Mouse (Mus musculus) kidney, embryonic 15.5 days (tissue): ENCODE measurements around the gene H2-Aa. TPM values are rescaled to one million over a fixed set of nuclear protein-coding genes. Genes with fewer than 3 reads are reported as not detected.
A peak's percentile ranks its signal among the peaks of the same experiment; 100 is the strongest.

Experiments
- ATAC-seq: fragments of 200-750 bp; cut with Nextera tagmentation; replicated peaks from 2 replicates; pipeline ENCODE4 v1.8.0; 2017; ENCODE audit warnings: moderate TSS enrichment; ENCODE audit not compliant: low FRiP score
- H3K27ac ChIP-seq: fragments of 300-500 bp; sonication (generic); 2 replicates; pipeline ENCODE4 v1.5.1; 2015; ENCODE audit warnings: mild to moderate bottlenecking, inconsistent platforms
- H3K27me3 ChIP-seq: fragments of 300-500 bp; sonication (generic); 2 replicates; pipeline ENCODE4 v1.6.1; 2015; ENCODE audit warnings: inconsistent platforms
- H3K36me3 ChIP-seq: fragments of 300-500 bp; sonication (generic); 2 replicates; pipeline ENCODE4 v1.6.1; 2015; ENCODE audit warnings: inconsistent platforms
- H3K4me1 ChIP-seq: fragments of 300-500 bp; sonication (generic); 2 replicates; pipeline ENCODE4 v1.6.1; 2015; ENCODE audit warnings: inconsistent platforms
- H3K4me2 ChIP-seq: fragments of 300-500 bp; sonication (generic); 2 replicates; pipeline ENCODE4 v1.6.1; 2015; ENCODE audit warnings: moderate library complexity, mild to moderate bottlenecking, inconsistent platforms
- H3K4me3 ChIP-seq: fragments of 300-500 bp; sonication (generic); replicated peaks from 2 replicates; pipeline ENCODE4 v1.5.1; 2015; ENCODE audit warnings: mild to moderate bottlenecking, inconsistent platforms
- H3K9ac ChIP-seq: fragments of 300-500 bp; sonication (generic); 2 replicates; pipeline ENCODE4 v1.6.1; 2015; ENCODE audit warnings: mild to moderate bottlenecking, inconsistent platforms
- H3K9me3 ChIP-seq: fragments of 300-500 bp; sonication (generic); replicated peaks from 2 replicates; pipeline ENCODE4 v1.6.1; 2016; ENCODE audit warnings: inconsistent platforms
- WGBS: fragments of 180-500 bp; shearing (Covaris S2); methylation state at CpG from one replicate; pipeline ENCODE4 v1.1.7; 2015; ENCODE audit warnings: mixed read lengths; 5-methylcytosine and 5-hydroxymethylcytosine counted together
- polyA plus RNA-seq: library from polyadenylated mRNA; unstranded; fragments of >200 nt; fragmentation: Nextera tagmentation; extraction: Ambion mirVana; gene quantifications from 2 replicates; pipeline ENCODE4 v1.2.1, GENCODE M21; 2015

Gene H2-Aa
- polyA plus RNA-seq, 1 experiment from 2014 or later, result 2.3 TPM

GRCm38 (mm10) chr17:34281836-34282235 is 5.8 kb downstream of the H2-Aa start:
- no peaks in the 10 kb centered on the region for H3K4me1 ChIP-seq
- 62% methylated on average over 1 of the region's 1 CpGs for WGBS
- no peaks in the 10 kb centered on the region for H3K36me3 ChIP-seq
- ATAC-seq, result no peak
- no peak overlapping the region for H3K9ac ChIP-seq
- no peak overlapping the region for H3K4me2 ChIP-seq
- 0 out of 2 replicates have a peak, but pooled peaks cover 3% of the 10 kb centered on the region for H3K27me3 ChIP-seq
- no peak overlapping the region for H3K4me3 ChIP-seq
- no peaks in the 10 kb centered on the region; the same call in 1 of the 2 replicates for H3K9me3 ChIP-seq
- no peak overlapping the region for H3K27ac ChIP-seq

GRCm38 (mm10) chr17:34280499-34281038 is 7.1 kb downstream of the H2-Aa start:
- H3K9me3 ChIP-seq, result no peaks in the 10 kb centered on the region; the same call in 1 of the 2 replicates
- no peak for ATAC-seq
- WGBS, result 71% methylated on average over 1 of the region's 1 CpGs
- no peak overlapping the region for H3K27ac ChIP-seq
- H3K9ac ChIP-seq, result no peak overlapping the region
- 0 out of 2 replicates have a peak, but pooled peaks cover 3% of the 10 kb centered on the region for H3K27me3 ChIP-seq
- no peak overlapping the region for H3K4me3 ChIP-seq
- no peaks in the 10 kb centered on the region for H3K4me1 ChIP-seq
- no peaks in the 10 kb centered on the region for H3K36me3 ChIP-seq
- H3K4me2 ChIP-seq, result no peak overlapping the region

GRCm38 (mm10) chr17:34272102-34272501 is 15.5 kb downstream of the H2-Aa start:
- Histone ChIP-seq H3K36me3 (no peaks in the 10 kb centered on the region), H3K27me3 (peaks cover 7% of the 10 kb centered on the region; the same call in 1 of the 2 replicates), H3K9ac (no peak overlapping the region), H3K4me2 (no peak overlapping the region), H3K27ac (no peak overlapping the region), H3K4me1 (no peaks in the 10 kb centered on the region), H3K9me3 (no peaks in the 10 kb centered on the region; the same call in 1 of the 2 replicates), H3K4me3 (no peak overlapping the region)
- 96% methylated on average over 1 of the region's 1 CpGs for WGBS
- no peak for ATAC-seq

GRCm38 (mm10) chr17:34270940-34271339 is 16.7 kb downstream of the H2-Aa start:
- Histone ChIP-seq H3K9ac (no peak overlapping the region), H3K4me3 (no peak overlapping the region), H3K27ac (no peak overlapping the region), H3K36me3 (no peaks in the 10 kb centered on the region), H3K27me3 (peaks cover 9% of the 10 kb centered on the region; the same call in 1 of the 2 replicates), H3K9me3 (no peaks in the 10 kb centered on the region), H3K4me1 (no peaks in the 10 kb centered on the region), H3K4me2 (no peak overlapping the region)
- WGBS, result 82% methylated on average over 2 of the region's 2 CpGs
- ATAC-seq, result no peak

- Histone ChIP-seq H3K9me3 (no peaks in the 10 kb centered on the region), H3K4me1 (peaks cover 3% of the 10 kb centered on the region), H3K4me3 (no peak overlapping the region), H3K27ac (no peak overlapping the region), H3K9ac (no peak overlapping the region), H3K27me3 (peaks cover 13% of the 10 kb centered on the region; the same call in 1 of the 2 replicates), H3K36me3 (no peaks in the 10 kb centered on the region), H3K4me2 (no peak overlapping the region)
- no peak for ATAC-seq
- 80% methylated on average over 2 of the region's 2 CpGs for WGBS
Observed at GRCm38 (mm10) chr17:34270230-34270629, 17.4 kb downstream of the H2-Aa start.

- H3K4me2 ChIP-seq, result no peak overlapping the region
- no peak overlapping the region for H3K4me3 ChIP-seq
- no peak overlapping the region for H3K9ac ChIP-seq
- H3K4me1 ChIP-seq, result peaks cover 7% of the 10 kb centered on the region
- no peak overlapping the region for H3K27ac ChIP-seq
- H3K36me3 ChIP-seq, result no peaks in the 10 kb centered on the region
- ATAC-seq, result no peak
- 75% methylated on average over 4 of the region's 4 CpGs for WGBS
- H3K9me3 ChIP-seq, result no peaks in the 10 kb centered on the region
- H3K27me3 ChIP-seq, result peaks cover 17% of the 10 kb centered on the region; the same call in 1 of the 2 replicates
Observed at GRCm38 (mm10) chr17:34269817-34270216, 17.8 kb downstream of the H2-Aa start.

GRCm38 (mm10) chr17:34268748-34269147 is 18.9 kb downstream of the H2-Aa start:
- no peak for ATAC-seq
- no peak overlapping the region for H3K4me3 ChIP-seq
- H3K4me2 ChIP-seq, result no peak overlapping the region
- peaks cover 16% of the 10 kb centered on the region for H3K4me1 ChIP-seq
- no peaks in the 10 kb centered on the region for H3K36me3 ChIP-seq
- peaks cover 22% of the 10 kb centered on the region for H3K27me3 ChIP-seq
- WGBS, result 87% methylated on average over 2 of the region's 2 CpGs
- no peaks in the 10 kb centered on the region for H3K9me3 ChIP-seq
- H3K9ac ChIP-seq, result no peak overlapping the region
- no peak overlapping the region for H3K27ac ChIP-seq

GRCm38 (mm10) chr17:34268262-34268661 is 19.4 kb downstream of the H2-Aa start:
- ATAC-seq, result no peak
- H3K4me3 ChIP-seq, result no peak overlapping the region
- H3K9ac ChIP-seq, result no peak overlapping the region
- no peaks in the 10 kb centered on the region for H3K36me3 ChIP-seq
- no peak overlapping the region for H3K27ac ChIP-seq
- H3K27me3 ChIP-seq, result peaks cover 27% of the 10 kb centered on the region
- H3K4me2 ChIP-seq, result no peak overlapping the region
- H3K9me3 ChIP-seq, result no peaks in the 10 kb centered on the region
- H3K4me1 ChIP-seq, result peaks cover 21% of the 10 kb centered on the region
- WGBS, result 71% methylated on average over 2 of the region's 2 CpGs

GRCm38 (mm10) chr17:34264452-34265351 is 22.9 kb downstream of the H2-Aa start:
- H3K4me3 ChIP-seq, result peak overlapping the region; percentile 51
- H3K27ac ChIP-seq, result no peak overlapping the region
- peaks cover 28% of the 10 kb centered on the region for H3K4me1 ChIP-seq
- WGBS, result under 1% methylated on average over 92 of the region's 93 CpGs
- H3K27me3 ChIP-seq, result peaks cover 42% of the 10 kb centered on the region
- peak overlapping the region; percentile 41 for H3K9ac ChIP-seq
- peak; percentile 38 for ATAC-seq
- H3K4me2 ChIP-seq, result peak overlapping the region; percentile 83
- no peaks in the 10 kb centered on the region for H3K36me3 ChIP-seq
- no peaks in the 10 kb centered on the region for H3K9me3 ChIP-seq

- Histone ChIP-seq H3K9me3 (no peaks in the 10 kb centered on the region), H3K4me1 (peaks cover 28% of the 10 kb centered on the region), H3K4me3 (peak overlapping the region; percentile 51), H3K27ac (no peak overlapping the region), H3K4me2 (peak overlapping the region; percentile 83), H3K27me3 (peaks cover 48% of the 10 kb centered on the region), H3K36me3 (no peaks in the 10 kb centered on the region), H3K9ac (no peak overlapping the region)
- WGBS, result 5% methylated on average over 14 of the region's 14 CpGs
- no peak for ATAC-seq
Observed at GRCm38 (mm10) chr17:34263811-34264371, 23.7 kb downstream of the H2-Aa start.

- ATAC-seq, result peak; percentile 84
- Histone ChIP-seq H3K36me3 (no peaks in the 10 kb centered on the region), H3K9ac (peak overlapping the region; percentile 31; the same call in 1 of the 2 replicates), H3K27ac (no peak overlapping the region), H3K4me3 (peak overlapping the region; percentile 51), H3K4me2 (peak overlapping the region; percentile 83), H3K4me1 (peaks cover 28% of the 10 kb centered on the region), H3K9me3 (no peaks in the 10 kb centered on the region), H3K27me3 (peaks cover 52% of the 10 kb centered on the region)
- WGBS, result 0% methylated on average over 8 of the region's 8 CpGs
Observed at GRCm38 (mm10) chr17:34263068-34263467, 24.6 kb downstream of the H2-Aa start.

- Histone ChIP-seq H3K4me1 (peaks cover 28% of the 10 kb centered on the region), H3K4me2 (no peak overlapping the region), H3K36me3 (no peaks in the 10 kb centered on the region), H3K27me3 (peaks cover 43% of the 10 kb centered on the region), H3K4me3 (no peak overlapping the region), H3K9me3 (no peaks in the 10 kb centered on the region), H3K9ac (no peak overlapping the region), H3K27ac (no peak overlapping the region)
- 22% methylated on average over 4 of the region's 4 CpGs for WGBS
- peak; percentile 24; the same call in 1 of the 2 replicates for ATAC-seq
Observed at GRCm38 (mm10) chr17:34261502-34261901, 26.1 kb downstream of the H2-Aa start.
